Mouse (Mus musculus) kidney, adult 9 months (tissue): Measurements from ENCODE around the gene Btf3.

Experiments
- DNase-seq: peaks from one replicate; pipeline ENCODE4 v3.0.0; 2022

The Btf3 gene

DNA sequence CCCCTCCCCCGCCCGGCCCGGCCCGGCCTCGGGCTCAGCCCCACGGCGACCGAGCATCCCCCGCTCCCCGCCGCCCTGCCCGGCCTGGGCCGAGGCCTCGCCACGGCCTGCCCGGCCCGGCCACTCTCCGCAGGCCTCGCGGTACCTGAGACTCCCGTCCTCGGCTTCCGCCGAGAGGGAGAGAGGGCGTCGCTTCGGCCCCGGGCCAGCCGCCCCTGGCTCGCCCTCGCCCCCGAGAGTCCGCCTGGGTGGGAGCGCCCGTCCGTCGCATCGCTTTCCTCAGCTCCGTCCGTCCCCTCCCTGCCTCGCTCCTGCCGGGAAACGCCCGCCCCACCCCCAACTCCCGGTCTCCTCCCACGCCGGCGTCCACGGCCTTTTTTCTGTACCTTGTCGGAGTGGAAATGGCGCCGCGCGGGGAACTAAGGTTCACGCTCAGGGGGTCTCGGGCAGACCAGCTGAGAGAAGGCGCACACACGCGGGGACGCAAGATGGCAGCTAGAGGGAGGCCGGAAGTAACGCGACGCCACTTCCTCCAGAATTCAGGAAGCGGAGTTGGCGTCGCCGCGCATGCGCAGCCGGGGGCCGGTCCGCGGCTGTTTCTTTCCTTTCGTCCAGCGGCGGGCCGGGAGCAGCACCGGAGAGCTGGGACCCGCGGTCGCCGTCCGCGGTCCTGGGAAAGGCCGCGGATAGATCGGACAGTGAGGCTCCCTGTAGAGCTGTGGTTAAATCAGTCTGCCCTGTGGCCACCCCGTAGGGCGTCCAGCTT lies at the start of gene Btf3:
Btf3 (minus strand) TSS at position 527 of the 766 bp plus-strand sequence.
- DNase-seq, result peak; percentile 95

DNA sequence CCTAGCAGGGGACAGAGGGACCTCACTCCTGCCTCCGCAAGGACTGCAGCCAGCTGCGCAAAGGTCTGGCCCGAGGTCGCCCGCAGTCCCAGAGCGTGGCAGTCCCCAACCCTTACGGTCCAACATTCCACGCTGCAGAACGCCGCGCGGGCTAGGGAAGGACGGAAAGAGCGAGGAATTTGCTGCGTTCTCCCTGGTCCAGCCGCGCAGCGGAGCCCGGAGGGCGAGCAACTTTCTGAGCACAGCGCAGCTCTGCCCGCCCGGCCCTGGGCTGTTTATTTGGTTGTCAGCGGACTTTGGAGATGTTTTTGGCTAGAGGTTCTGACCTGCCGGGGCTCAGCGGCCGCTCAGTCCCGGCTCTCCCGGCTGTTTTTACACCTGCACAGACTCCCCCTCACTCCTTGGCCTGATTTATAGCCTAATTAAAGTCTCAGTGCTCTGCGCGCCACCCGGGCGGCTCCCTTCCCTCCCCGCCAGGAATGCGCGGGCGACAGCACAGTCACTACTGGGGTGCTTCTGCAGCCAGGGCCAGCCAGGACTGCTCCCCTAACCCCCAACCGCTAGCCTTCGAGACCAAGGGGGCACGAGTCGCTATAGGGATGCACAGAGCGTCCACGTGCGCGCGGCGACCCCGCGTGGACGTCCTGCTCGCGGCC lies 49.1 kb upstream of the Btf3 start:
- DNase-seq, result no peak

DNA sequence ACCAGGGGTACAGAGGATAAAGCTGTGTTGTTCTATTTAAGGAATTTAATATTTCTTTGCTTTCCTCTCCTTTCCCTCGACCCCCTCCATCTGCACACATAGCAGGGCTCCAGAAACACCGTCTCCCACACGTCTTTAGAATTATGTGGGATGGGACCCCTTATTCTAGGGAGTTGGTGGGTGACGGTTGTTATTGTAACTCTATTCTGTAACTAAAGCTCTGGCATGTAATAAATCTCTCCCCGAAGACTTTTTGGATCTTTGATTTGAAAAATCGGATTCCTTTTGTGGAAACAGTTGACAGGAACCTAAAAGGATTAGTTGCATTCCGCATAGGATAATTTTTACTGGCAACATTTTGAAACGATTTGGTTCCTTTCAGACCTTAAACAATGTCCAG lies 48.3 kb upstream of the Btf3 start:
- no peak for DNase-seq

DNA sequence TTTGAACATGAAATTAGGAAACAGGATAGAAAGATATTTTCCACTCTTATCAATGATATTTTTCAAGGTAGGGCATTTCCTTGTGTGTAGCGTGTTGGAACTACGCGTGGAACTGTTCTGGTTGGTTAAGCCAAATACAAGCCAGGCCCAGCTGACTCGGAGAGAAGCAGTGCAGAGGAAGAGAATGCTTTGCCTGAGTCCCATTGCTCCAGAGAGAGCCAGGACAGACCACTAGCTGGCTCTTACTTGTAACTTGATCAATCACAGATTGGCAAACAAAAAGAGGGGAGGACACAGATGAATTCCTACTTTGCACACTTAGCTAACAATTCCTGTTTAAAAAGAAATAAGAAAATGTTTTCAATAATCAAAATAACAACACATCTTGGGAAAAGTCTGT lies 46.2 kb upstream of the Btf3 start:
- no peak for DNase-seq

- no peak for DNase-seq
These were observed 44.4 kb upstream of the Btf3 start for GRCm38 (mm10) chr13:98361161-98361560.

DNA sequence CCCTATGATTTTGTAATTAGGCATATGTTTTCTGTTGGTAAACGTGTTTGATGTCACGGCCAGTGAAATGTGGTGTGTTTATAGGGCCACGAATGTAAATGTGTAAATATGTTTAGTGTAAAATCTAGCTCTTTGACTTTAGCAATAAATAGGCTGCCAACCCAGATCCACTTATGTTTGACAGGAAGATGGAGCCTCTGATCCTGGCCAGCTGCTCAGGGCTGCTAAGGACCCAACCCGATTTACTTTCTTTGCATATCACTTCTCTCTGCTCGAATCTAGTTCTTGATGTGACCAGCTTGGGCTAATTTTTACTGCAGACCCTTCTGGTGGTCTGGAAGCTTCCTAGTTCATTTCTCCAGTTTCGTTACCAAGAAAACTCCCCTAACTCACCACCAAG lies 43.6 kb upstream of the Btf3 start:
- no peak for DNase-seq

GRCm38 (mm10) chr13:98359337-98359736 lies 42.5 kb upstream of the Btf3 start:
- no peak for DNase-seq

- DNase-seq, result no peak
These were observed 41.8 kb upstream of the Btf3 start for GRCm38 (mm10) chr13:98358424-98359181.

DNA sequence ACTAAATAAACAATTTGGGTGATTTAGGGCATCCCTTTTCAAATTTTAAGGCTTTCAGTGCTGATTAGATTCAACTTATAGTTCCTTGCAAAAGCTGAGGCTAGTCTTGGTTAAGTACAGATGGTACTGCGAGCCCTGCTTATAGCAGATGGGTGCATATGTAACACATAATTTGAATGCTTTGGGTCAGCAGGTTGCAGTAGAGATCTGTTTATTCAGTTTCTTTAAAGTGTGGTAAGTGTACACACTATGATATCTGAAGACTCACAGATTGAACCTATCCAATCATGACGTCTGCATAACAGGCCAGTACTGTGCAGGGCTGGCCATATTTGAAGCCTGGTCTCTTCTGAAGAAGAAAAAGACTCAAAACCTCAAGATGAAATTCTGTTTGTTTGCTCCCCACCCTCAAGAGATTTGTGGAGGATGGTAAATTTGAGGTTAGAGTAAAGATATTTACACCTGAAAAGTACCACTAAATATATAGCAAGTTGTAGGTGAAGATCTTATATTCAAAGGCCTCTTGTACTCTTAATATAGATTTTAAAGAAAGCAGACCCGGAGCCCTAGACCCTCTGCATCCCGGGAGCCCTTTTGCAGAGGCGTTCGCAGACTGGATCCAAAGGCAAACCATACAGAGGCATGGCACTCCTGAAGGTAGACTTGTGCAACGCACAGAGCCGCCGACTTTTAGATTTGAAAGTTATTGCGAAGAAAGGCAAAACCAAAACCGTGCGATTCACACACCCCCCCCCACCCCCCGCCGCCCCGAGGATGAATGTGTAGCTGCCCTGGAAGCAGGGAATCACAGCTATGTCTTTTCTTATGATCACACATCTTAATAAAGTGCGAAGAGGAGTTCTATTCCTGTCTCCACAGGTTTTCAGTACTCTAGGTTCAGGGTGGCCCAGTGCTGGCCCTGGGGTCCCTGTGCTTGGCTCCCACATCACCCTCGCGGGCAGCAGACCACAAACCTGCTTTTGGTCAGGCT lies 40.9 kb upstream of the Btf3 start:
- no peak for DNase-seq

GRCm38 (mm10) chr13:98356973-98357425 lies 40.2 kb upstream of the Btf3 start:
- DNase-seq, result no peak

DNA sequence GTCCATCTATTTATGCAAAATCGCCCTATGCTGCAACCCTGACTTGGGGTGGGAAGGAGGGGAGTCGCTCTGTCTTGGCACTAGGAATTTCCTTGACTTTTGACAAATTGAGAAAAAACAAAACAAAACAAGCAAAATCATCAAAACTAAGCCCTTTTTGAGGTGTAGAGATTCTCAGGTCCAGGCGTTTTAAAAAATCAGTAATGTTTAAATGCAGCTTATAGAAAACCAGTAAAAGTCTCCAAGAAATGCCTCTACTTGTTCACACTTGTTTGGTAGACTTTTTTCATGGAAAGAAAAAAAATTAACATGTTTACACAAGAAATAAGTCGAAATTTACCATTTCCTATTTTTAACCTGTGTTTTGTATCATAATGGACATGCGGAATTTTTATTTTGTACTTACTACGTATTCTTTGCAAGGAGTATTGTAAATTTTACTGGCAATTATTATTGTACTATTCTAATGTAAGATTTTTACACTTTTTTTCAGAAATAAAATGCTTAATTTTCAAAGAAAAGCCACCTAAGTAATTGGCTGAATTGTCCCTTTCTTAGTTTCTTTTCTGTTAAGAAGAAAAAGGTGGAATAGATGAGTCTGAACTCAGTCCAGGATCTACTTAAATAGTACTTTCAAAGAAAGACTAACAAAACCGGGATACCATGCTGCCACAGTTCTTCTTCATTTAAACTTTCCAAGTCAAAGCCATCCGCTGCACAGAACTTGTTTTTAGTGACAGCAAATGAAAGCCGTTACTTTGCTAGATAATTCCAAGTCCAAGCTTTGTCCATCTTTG lies 39.6 kb upstream of the Btf3 start:
- no peak for DNase-seq

DNA sequence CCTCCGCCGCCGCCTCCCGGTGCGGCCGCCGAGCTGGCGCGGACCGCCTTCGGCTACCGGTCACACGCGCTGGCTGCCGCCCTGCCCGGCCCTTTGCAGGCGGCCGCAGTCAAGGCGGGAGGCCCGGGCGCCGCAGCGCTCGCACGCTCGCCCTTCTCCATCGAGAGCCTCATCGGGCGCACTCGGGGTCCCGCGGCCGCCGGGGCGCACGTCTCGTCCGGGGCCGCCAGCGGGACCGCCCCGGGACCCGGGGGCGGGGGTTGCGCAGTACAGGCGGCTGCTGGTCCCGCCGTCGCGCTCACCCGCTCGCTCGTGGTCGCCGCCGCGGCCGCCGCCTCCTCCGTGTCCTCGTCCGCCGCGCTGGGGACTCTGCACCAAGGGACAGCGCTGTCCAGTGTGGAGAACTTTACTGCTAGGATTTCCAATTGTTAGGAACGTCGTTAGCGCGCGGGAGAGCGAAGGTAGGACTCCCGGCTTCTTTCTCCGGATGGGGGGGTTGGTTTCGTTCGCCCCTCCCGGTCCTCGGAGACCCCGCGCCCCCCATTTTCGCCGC lies 38.8 kb upstream of the Btf3 start:
- no peak for DNase-seq

DNA sequence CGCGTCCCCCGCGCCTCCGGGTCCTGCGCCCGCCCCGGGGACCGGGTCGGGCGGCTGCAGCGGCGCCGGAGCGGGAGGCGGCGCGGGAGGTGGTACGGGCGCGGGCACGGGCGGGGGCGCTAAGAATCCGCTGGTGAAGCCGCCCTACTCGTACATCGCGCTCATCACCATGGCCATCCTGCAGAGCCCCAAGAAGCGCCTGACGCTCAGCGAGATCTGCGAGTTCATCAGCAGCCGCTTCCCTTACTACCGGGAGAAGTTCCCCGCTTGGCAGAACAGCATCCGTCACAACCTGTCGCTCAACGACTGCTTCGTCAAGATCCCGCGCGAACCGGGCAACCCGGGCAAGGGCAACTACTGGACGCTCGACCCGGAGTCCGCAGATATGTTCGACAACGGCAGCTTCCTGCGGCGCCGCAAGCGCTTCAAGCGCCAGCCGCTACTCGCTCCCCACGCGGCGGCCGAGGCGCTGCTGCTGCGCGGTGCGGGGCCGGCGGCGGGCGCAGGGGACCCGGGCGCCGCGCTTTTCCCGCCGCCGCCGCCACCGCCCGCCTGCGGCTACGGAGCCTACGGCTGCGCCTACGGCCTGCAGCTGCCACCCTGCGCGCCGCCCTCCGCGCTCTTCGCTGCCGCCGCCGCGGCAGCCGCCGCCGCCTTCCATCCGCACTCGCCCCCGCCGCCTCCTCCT lies 38.2 kb upstream of the Btf3 start:
- no peak for DNase-seq

DNA sequence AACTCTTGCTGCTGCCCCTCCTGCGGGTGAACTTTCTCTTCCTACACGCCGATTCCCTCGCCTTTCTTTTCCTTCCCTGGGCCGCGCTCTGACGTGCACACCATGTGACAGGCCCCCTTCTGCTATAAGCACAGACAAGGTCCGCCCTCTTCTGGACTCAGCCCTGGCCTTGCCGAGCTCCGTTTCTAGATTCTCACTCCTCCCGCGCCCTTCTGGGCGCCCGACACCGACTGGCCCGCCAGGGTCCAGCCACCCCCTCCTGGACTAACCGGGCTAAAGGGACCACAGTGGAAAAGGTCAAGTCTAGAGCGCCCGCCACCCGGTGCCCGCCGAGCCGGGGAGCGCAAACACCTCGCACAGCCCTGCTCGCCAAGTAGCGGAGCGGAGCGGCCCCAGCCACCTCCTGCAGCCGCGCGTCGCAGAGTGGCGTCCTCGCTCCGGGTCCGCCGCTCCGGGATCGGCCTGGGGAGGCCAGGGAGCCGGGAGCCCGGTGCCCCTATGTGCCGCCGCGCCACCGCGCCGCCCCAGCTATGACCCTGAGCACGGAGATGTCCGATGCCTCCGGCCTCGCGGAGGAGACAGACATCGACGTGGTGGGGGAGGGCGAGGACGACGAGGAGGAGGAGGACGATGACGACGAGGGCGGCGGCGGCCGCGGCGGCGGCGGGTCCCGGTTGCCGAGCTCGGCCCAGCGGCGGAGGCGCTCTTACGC lies 37.4 kb upstream of the Btf3 start, which contains the start of gene Foxd1:
Foxd1 (plus strand) TSS at position 153 of the 712 bp plus-strand sequence.
- DNase-seq, result peak; percentile 27

DNA sequence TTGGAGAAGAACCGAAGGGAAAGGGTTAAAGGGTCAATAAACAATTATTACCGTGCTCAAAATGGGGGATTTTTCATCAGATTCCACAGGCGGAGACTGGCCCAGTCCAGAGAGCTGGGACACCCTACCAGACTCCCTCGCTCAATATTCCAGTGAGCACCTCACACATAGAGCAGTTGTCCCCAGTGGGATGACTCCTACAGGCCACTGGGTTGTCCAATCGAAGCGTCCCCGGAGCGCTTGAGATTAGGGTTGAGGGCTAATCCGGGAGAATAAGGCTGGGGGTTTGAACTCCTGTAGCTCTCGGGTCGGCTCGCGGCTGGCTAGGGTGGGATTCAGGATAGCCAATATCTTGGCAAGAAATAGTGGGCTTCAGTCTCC lies 36.9 kb upstream of the Btf3 start:
- DNase-seq, result no peak

DNA sequence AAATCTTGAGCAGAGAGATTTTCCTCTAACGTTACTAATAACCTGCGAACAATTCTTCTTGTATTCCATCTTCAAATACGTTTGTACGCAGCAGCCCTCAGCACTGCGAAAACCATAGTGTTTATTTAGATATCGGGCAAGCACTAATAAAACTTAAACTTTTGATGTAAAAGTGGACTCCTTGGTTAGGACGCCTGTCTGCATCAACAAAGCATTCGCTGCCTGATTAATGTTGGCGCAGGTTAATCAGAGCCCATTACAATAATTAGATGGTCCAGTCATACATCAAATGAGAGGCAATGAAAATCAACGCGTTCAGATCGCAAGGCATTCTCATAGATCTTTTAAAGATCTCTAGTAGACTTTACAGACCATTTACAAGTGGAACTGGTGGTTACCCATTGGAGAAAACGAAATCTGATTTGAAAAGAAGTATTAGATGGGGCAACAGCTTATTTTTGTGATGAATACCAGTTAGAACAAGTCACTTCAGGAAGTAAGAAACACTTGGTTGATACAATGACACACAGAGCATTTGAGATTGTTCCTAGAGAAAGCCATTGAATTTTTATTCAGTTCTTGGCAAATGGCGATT lies 35.7 kb upstream of the Btf3 start:
- no peak for DNase-seq

GRCm38 (mm10) chr13:98351527-98351926 lies 34.7 kb upstream of the Btf3 start:
- peak; percentile 55 for DNase-seq

GRCm38 (mm10) chr13:98349491-98349890 lies 32.7 kb upstream of the Btf3 start:
- no peak for DNase-seq

- no peak for DNase-seq
These were observed 23.7 kb upstream of the Btf3 start for GRCm38 (mm10) chr13:98340506-98340905.

DNA sequence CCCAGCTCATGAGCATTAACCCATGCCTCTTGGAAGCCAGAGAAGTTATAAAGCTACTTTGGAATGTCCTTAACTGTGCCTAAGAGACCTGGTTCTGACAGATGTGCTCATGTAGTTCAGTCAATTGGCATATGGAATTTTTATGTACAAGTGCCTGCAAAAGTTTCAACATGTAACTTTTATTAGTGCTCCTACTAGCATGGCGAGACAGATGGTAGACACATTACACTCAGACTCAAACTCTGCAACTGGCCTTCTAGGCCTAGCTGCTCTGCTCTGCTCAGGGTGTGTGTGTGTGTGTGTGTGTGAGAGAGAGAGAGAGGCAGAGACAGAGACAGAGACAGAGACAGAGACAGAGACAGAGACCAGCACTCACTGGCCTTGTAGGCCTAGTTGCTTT lies 19.4 kb upstream of the Btf3 start:
- no peak for DNase-seq
